Mouse (Mus musculus) left cerebral cortex, adult 11 months (tissue): ENCODE measurements at regions not wholly inside any gene's neighbourhood (a gene's known extent, or its start where the extent isn't known, plus 50 kb on each side); places are given as distances from the start of the nearest gene placed in this dataset.
"Not testable (repeated sequence)": the region's sequence is repeated elsewhere in the genome, so short reads cannot be mapped to it uniquely, and the experiment has no call there.

Experiments
- DNase-seq: peaks from one replicate; pipeline ENCODE4 v3.0.0; 2022; ENCODE audit warnings: low spot score

GRCm38 (mm10) chr15:41283199-41283598, 1149.0 kb downstream of the 9330182O14Rik start:
- DNase-seq: no peak

- no peak for DNase-seq
Observed at GRCm38 (mm10) chr15:41286809-41287413, 1152.7 kb downstream of the 9330182O14Rik start.

- no peak for DNase-seq
Observed at GRCm38 (mm10) chr15:41297419-41297818, 1163.3 kb downstream of the 9330182O14Rik start.

- no peak for DNase-seq
Observed at GRCm38 (mm10) chr15:41306638-41307037, 1172.5 kb downstream of the 9330182O14Rik start.

- DNase-seq: no peak
Observed at GRCm38 (mm10) chr15:41311728-41312320, 1177.7 kb downstream of the 9330182O14Rik start.

GRCm38 (mm10) chr15:41314916-41315315, 1180.8 kb downstream of the 9330182O14Rik start:
- no peak for DNase-seq

- peak; percentile 49 for DNase-seq
Observed at GRCm38 (mm10) chr15:41325633-41326252, 1191.6 kb downstream of the 9330182O14Rik start.

GRCm38 (mm10) chr15:41329286-41329685, 1195.1 kb downstream of the 9330182O14Rik start:
- DNase-seq: no peak

- DNase-seq: no peak
Observed at GRCm38 (mm10) chr15:41330085-41330484, 1195.9 kb downstream of the 9330182O14Rik start.

GRCm38 (mm10) chr15:41332451-41332850, 1198.3 kb downstream of the 9330182O14Rik start:
- DNase-seq: peak; percentile 6

GRCm38 (mm10) chr15:41333165-41333564, 1199.0 kb downstream of the 9330182O14Rik start:
- DNase-seq: no peak

- DNase-seq: not testable (repeated sequence)
Observed at GRCm38 (mm10) chr15:41340621-41341020, 1206.5 kb downstream of the 9330182O14Rik start.

GRCm38 (mm10) chr15:41345554-41345953, 1211.4 kb downstream of the 9330182O14Rik start:
- no peak for DNase-seq

GRCm38 (mm10) chr15:41347221-41347620, 1213.1 kb downstream of the 9330182O14Rik start:
- DNase-seq: no peak

GRCm38 (mm10) chr15:41352129-41352528, 1218.0 kb downstream of the 9330182O14Rik start:
- DNase-seq: no peak

GRCm38 (mm10) chr15:41359276-41359675, 1225.1 kb downstream of the 9330182O14Rik start:
- DNase-seq: no peak

GRCm38 (mm10) chr15:41374669-41375068, 1240.5 kb downstream of the 9330182O14Rik start:
- DNase-seq: peak; percentile 36

GRCm38 (mm10) chr15:41375906-41376305, 1241.7 kb downstream of the 9330182O14Rik start:
- DNase-seq: no peak

GRCm38 (mm10) chr15:41379637-41380036, 1245.5 kb downstream of the 9330182O14Rik start:
- DNase-seq: peak; percentile 7

GRCm38 (mm10) chr15:41380429-41380828, 1246.3 kb downstream of the 9330182O14Rik start:
- DNase-seq: no peak

GRCm38 (mm10) chr15:41390699-41391098, 1256.5 kb downstream of the 9330182O14Rik start:
- DNase-seq: no peak
